Mouse (Mus musculus) cerebellum, adult 11-12 months (tissue): Measurements from ENCODE around the gene Slc2a8.

ENCODE experiments used
- DNase-seq: peaks from one replicate; pipeline ENCODE4 v3.0.0; 2022

Gene Slc2a8

DNA sequence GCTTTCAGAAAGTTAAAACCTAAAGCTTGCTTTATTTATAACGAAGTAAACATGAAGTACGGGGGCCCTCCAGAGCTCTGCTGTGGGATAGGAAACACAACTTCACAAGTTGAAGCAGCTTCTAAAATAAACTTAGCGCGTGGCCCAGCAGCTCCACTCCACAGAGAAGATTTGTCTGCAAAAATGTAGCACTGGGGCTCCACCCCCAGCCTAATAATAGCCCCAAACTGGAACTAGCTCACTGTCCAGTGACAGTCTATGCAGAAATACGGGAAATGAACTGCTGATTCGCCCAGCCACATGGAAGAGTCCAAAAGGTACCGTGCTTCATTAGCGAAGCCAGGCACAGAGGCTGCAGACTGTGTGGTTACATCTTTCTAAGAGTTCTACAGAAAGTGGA is 12.6 kb downstream of the Slc2a8 start:
- DNase-seq, result no peak

GRCm38 (mm10) chr2:32968024-32968614 is 13.8 kb downstream of the Slc2a8 start:
- DNase-seq, result no peak

DNA sequence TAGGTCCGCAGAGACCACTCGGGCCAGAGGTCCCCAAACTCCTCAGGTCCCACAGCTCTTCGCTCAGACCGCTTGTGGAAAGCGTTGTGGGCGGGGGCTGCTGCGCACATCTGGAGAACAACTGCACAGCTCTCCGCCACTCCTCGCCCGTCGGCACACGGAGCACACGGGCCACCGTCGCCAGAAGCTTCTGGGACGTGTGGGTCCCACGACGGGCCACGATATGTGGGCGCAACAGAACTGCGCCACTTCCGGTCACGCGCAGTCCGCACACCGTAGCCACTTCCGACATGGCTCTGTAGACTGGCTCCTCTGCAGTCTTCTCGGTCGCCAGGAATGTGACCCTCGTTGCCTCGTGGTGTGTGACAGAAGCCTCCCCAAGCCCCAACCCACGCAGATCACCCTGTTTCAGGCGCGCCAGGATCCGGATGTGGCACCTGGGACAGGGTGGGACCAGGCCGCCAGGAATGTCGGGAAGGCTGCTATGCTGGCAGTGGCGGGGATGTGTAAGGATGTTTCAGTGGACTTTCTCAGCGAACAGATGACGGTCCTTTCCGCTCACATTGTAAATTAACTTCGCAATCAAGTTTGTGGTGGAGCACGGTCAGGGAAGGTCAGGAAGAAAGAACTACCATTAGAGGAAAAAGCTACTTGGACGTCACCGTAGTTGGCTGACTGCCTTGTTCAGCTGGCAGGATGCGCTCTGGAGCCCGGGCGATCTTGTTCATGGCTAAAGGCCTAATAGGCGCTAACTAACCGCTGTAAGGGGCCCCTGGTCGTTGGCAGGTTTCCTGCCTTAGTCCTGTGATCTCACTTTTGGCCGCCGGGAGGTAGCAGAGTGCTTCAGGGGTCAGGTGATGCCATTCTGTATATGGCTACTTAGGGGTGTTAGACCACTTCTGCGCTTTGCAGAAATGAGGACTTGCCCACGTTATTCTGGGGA is 14.9 kb downstream of the Slc2a8 start:
- DNase-seq, result peak; percentile 90

DNA sequence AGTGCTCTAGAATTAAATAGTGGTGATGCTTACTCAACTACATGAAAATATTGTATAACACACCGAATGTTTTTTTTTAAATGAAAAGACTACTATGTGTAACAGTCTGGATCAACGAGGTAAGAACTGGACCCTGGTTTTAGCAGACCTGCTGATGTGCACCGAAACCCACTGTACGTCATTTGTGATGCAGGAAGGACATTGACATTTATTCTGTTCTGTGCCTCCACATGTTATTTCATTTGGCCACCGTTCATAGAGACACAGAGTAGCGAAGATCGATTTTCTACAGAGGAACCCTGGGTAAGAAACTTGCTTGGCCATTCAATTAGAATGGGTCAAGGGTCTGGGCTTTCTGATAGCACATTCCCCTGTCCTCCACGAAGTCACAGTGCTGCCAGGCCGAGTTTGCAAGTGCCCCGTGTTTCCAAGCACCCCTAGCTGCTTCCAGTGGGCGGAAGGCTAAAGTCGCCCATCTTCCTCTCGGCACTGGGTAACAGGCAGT is 15.6 kb downstream of the Slc2a8 start:
- DNase-seq, result no peak

DNA sequence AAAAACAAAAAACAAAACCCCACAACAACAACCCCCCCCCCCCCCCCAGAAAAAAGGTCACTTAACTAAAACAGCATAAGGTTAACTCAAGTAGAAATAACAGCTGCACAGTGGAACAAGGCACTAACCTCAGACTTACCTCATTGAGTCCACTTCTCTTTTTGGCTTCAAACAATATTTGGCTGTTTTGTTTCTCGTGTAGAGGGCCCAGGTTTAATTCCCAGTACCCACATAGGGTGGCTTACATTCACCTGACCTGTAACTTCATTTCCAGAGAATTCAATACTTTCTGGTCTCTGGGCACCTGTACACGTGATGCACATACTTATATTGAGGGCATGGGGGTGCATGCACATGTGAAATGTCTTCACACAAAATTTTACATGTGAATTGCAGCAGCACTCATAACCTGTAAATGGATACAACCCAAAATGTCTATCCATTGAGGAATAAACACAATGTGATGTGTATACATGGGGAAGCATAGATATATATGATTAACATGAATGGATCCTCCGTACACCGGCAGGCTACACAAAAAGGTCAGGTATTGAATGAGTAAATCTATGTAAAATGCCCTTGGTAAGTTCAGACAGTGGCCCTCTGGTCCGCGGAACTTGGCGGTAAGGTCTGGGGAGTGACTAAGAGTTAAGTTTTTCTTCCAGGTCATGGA is 16.2 kb downstream of the Slc2a8 start:
- peak; percentile 22 for DNase-seq

DNA sequence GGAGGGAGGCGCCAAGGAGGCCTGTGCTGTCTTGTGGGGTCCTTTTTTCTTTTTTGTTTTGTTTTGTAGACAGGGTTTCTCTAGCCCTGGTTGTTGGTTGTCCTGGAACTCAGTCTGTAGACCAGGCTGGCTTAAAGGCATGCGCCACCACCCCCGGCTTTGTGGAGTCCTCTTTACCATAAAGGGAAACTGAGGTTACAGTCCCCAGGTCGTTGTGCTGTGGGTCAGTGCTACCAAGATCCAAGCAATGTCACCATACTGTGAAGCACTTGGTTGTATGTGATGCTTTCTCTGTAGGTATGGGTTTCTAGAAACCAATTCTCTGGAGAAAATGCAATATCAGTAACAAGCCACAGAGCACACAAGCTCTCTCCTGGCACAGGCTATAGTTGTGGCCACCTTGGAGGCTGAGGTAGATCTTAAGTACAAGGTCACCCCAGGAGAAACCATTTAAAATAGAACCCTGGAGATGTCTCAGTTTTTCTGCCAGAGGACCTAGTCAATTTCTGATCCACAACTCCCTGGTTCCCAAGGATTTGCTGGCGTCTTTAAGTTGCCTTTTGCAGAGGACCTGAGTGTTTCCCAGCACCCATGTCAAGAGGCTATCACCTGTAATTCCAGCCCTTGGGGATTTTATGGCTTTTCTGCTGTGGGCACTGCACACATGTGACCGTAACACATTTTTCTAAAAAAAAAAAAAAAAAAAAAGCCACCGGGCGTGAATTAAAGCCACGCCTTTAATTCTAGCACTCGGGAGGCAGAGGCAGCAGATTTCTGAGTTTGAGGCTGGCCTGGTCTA is 17.0 kb downstream of the Slc2a8 start:
- peak; percentile 18 for DNase-seq

GRCm38 (mm10) chr2:32963981-32964380 is 17.9 kb downstream of the Slc2a8 start:
- DNase-seq, result peak; percentile 15

DNA sequence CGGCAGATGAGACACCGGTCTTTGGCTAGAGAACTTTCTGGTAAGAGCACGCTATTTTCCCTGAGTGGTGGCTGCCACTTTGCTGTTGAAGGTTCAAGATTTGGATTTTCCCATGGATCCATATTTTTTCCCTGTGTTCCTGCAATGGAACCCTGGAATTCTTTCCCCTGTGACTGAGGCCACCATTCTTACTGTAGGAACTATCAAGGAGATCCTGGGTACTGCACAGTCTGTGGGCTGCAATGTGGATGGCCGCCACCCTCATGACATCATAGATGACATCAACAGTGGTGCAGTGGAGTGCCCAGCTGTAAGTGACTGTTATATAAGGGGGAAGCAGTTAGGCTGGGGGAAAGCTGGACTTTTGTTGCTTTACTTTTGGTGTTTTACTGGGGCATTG is 18.3 kb downstream of the Slc2a8 start:
- no peak for DNase-seq

DNA sequence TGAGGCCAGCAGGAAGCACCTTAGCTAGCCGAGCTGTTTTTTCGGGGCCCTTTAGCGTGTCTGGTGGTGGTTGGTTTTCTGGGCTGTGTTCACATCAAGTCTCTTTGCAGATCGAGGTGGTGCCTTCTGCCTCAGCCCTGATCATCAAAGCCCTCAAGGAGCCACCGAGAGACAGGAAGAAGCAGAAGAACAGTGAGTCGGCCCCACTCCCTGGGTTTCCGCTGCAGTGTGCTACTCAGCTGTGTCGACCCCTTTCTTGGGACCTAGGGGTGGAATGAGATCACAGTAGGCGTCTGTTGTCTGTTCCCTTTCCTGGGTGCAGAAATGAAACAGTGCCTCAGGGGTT is 19.0 kb downstream of the Slc2a8 start:
- DNase-seq, result no peak

GRCm38 (mm10) chr2:32962062-32962874 is 19.6 kb downstream of the Slc2a8 start:
- peak; percentile 38 for DNase-seq

- DNase-seq, result peak; percentile 91
These were observed 20.5 kb downstream of the Slc2a8 start, which contains the start of the genes Rpl12 and Lrsam1 for GRCm38 (mm10) chr2:32961192-32961995. Gene Rpl12 (plus strand): TSS chr2:32961559. Gene Lrsam1 (minus strand): TSS chr2:32961614.

- DNase-seq, result peak; percentile 32
These were observed 21.6 kb downstream of the Slc2a8 start for GRCm38 (mm10) chr2:32960273-32960672.

DNA sequence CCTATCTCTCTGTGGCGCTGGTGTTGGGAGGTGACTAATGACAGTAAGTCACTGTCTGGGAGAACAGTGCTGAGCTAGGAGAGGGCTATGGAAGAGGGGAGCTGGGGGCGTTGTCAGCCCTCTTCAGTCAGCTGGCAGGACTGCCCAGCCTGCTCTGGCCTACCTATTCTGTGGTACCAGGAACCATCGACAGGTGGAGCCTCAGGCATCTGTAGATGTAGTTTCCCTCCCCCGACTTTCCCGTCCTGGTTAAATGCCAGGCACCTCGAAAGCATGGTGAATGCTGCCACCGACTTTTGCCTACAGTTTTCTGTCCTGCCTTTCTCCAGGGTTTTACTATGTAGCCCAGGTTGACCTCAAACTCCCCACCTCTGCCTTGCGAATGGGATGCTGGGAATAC is 24.5 kb downstream of the Slc2a8 start:
- peak; percentile 31 for DNase-seq

DNA sequence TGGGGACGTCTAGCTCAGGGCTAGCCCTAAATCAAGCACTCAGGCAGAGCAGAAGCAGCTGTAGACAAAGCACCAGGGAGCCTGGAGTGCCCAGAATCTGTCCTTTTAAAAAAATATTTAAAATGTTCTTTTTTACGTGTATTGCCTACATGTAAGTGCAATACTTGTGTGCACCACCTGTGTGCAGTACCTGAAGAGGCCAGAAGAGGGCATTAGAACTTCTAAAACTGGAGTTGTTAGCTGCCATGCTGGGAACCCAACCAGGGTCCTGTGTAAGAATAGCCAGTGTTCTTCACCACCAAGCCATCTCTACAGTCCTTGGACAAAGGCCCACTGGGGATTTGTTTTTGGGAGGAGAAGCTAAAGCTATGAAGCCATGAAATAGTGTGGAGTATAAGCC is 27.3 kb downstream of the Slc2a8 start:
- DNase-seq, result no peak

GRCm38 (mm10) chr2:32947454-32947853 is 34.4 kb downstream of the Slc2a8 start:
- DNase-seq, result no peak

GRCm38 (mm10) chr2:32940483-32940882 is 41.4 kb downstream of the Slc2a8 start:
- DNase-seq, result no peak

- no peak for DNase-seq
These were observed 42.5 kb downstream of the Slc2a8 start for GRCm38 (mm10) chr2:32939418-32939817.

- no peak for DNase-seq
These were observed 43.1 kb downstream of the Slc2a8 start for GRCm38 (mm10) chr2:32938741-32939140.

DNA sequence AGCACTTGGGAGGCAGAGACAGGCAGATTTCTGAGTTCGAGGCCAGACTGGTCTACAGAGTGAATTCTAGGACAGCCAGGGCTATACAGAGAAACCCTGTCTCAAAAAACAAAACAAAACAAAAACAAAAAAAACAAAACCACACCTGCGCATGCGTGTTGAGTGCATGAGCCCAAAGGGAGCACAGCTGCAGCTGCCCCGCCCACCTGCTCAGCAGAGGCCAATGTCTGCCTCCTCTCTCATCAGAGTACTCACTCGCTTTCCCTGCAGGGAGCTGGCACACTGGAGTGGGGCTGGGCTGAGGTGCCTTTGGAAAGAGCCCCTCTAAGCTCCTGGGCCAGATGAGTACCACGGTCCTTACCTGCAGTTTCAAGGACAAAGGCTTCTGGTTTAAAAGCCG is 50.2 kb downstream of the Slc2a8 start:
- no peak for DNase-seq

GRCm38 (mm10) chr2:32928947-32929829 is 52.7 kb downstream of the Slc2a8 start:
- no peak for DNase-seq
